Mouse (Mus musculus) lung, embryonic 14.5 days (tissue): ENCODE measurements around the gene Itgb5. TPM values are rescaled to one million over a fixed set of nuclear protein-coding genes. Genes with fewer than 3 reads are reported as not detected.
A peak's percentile ranks its signal among the peaks of the same experiment; 100 is the strongest.

Experiments
- ATAC-seq: fragments of 200-750 bp; cut with Nextera tagmentation; 2 replicates; pipeline ENCODE4 v1.8.0; 2017; ENCODE audit warnings: mild to moderate bottlenecking, moderate TSS enrichment, moderate library complexity; ENCODE audit not compliant: insufficient read depth
- DNase-seq: peaks from one replicate; pipeline ENCODE4 v3.0.0-alpha.2; 2015
- H3K27ac ChIP-seq: fragments of 300-500 bp; sonication (generic); 2 replicates; pipeline ENCODE4 v1.5.1; 2014; ENCODE audit warnings: low read depth, mild to moderate bottlenecking, moderate library complexity
- H3K27me3 ChIP-seq: fragments of 300-500 bp; sonication (generic); 2 replicates; pipeline ENCODE4 v1.6.1; 2014; ENCODE audit warnings: low read length, control low read depth; ENCODE audit not compliant: insufficient read depth
- H3K36me3 ChIP-seq: fragments of 300-500 bp; sonication (generic); 2 replicates; pipeline ENCODE4 v1.6.1; 2014; ENCODE audit warnings: control low read depth; ENCODE audit not compliant: insufficient read depth
- H3K4me1 ChIP-seq: fragments of 300-500 bp; sonication (generic); 2 replicates; pipeline ENCODE4 v1.6.1; 2014; ENCODE audit warnings: antibody characterized with exemption, control low read depth; ENCODE audit not compliant: insufficient read depth
- H3K4me2 ChIP-seq: fragments of 300-500 bp; sonication (generic); 2 replicates; pipeline ENCODE4 v1.6.1; 2014; ENCODE audit warnings: mild to moderate bottlenecking
- H3K4me3 ChIP-seq: fragments of 300-500 bp; sonication (generic); 2 replicates; pipeline ENCODE4 v1.5.1; 2014; ENCODE audit warnings: low read depth, low read length
- H3K9ac ChIP-seq: fragments of 300-500 bp; sonication (generic); 2 replicates; pipeline ENCODE4 v1.6.1; 2014
- H3K9me3 ChIP-seq: fragments of 300-500 bp; sonication (generic); 2 replicates; pipeline ENCODE4 v1.6.1; 2016; ENCODE audit warnings: low read depth, low read length, control low read depth
- CTCF ChIP-seq: IDR thresholded peaks from 2 replicates; pipeline ENCODE4 v1.5.1; 2016; ENCODE audit warnings: antibody characterized with exemption, low read depth
- WGBS: fragments of 180-500 bp; shearing (Covaris S2); extraction: QIAGEN DNeasy Blood & Tissue Kit; methylation state at CpG from one replicate; pipeline ENCODE4 v1.1.7; 2014; 5-methylcytosine and 5-hydroxymethylcytosine counted together
- polyA plus RNA-seq: library from polyadenylated mRNA; unstranded; fragments of >200 nt; fragmentation: Nextera tagmentation; extraction: Ambion mirVana; gene quantifications from 2 replicates; pipeline ENCODE4 v1.2.1, GENCODE M21; 2014

Gene Itgb5
- polyA plus RNA-seq, 1 experiment from 2014 or later = 64.5 TPM

DNA sequence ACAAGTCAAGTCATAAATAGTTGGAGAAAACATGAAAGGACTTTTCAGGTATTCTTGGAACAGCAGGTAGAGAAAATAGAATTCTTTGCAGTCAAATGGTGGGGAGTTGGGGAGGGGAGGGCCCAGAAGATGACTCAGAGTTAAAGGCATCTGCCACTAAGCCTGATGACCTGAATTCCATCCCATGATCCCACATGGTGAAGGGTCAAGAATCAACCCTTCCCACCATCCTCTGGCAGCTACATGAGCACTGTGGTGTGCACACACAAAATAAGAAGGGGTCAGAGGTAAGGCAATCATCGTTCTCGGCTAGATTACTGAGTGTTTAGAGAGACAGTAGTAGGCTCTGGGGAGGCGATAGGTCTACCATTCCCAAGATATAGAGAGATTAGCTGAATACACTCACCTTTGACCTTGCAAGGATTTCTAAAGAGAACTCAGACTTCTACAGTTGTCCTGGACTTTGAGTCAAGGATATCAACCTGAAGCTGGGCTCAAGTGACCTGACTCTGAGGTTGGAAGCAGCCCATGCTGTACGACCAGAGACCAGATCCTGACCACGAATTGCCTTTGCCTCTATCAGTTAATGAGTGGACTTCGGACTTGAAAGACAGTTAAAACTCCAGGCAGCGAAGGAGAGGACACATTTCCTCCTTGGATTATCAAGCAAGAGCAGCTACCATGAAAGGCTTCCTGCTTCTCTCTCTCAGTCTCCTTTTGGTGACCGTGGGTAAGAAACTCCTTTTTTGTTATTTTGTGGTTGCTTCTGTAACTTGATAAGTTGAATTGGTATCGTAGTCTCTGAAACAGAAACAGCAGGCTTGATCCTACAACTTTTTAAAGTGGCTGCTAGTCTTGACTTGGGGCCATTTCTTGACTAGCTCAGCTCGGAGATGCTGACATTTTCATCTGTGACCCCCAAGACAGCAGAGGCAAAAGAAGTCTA, 35.3 kb upstream of the Itgb5 start, which contains the start of gene Muc13:
Muc13 (plus strand) TSS at position 192 of the 946 bp plus-strand sequence.
- Histone ChIP-seq H3K9ac (no peak within 1 kb of the TSS), H3K27me3 (no peaks in the 10 kb centered on the region)
- TF ChIP-seq CTCF = no peak

DNA sequence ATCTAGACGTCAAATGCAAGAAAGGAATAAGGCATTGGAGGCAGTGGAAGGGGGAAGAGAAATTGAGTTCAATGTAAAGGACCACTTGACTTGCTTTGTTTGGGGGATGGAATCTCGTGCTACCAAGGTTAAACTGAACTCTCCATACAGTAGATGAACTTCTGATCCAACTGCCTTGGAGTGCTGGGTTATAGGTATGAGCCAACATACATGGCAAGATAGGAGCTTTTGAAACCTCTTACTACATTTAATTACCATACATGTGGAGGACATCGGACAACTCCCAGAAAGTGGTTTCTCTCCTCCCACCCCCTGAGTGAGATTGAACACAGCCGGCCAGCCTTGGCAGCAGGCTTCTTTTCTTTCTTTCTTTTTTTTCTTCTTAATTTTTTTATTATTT, 34.4 kb upstream of the Itgb5 start:
- Histone ChIP-seq H3K4me3 (no peak overlapping the region), H3K27ac (no peak overlapping the region), H3K4me2 (no peak overlapping the region), H3K36me3 (no peaks in the 10 kb centered on the region), H3K4me1 (no peaks in the 10 kb centered on the region), H3K9ac (no peak overlapping the region), H3K9me3 (no peaks in the 10 kb centered on the region), H3K27me3 (no peaks in the 10 kb centered on the region)
- no peak for DNase-seq
- ATAC-seq = no peak
- WGBS = 63% methylated on average over 4 of the region's 4 CpGs
- TF ChIP-seq CTCF = no peak

More for the DNA sequence above, 35.3 kb upstream of the Itgb5 start, which contains the start of gene Muc13:
- DNase-seq = no peak
- Histone ChIP-seq H3K4me3 (no peak within 1 kb of the TSS), H3K9me3 (no peaks in the 10 kb centered on the region), H3K27ac (no peak within 1 kb of the TSS), H3K4me2 (no peak within 1 kb of the TSS), H3K4me1 (no peaks in the 10 kb centered on the region), H3K36me3 (no peaks in the 10 kb centered on the region)
- ATAC-seq = no peak
- WGBS = 83% methylated on average over 10 of the region's 10 CpGs

DNA sequence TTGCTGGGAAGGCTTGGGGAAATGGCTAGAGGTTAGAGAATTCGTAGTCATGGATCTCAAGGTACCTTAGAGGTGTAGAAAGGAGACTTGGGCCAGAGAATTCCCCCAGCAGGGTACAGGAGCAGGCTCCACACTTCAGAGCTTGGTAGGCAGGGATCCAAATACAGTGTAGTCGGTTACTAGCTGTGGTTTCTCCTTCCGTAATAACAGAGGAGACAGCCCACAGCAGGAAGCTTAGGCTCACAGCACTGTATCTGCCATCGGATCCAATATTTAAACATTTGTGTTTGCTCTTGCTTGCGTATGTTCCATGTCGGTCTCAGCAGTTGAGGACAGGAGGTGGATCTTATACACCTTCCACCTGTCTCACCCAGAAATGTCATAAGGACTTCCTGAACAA, 33.6 kb upstream of the Itgb5 start:
- Histone ChIP-seq H3K9ac (no peak overlapping the region), H3K9me3 (no peaks in the 10 kb centered on the region), H3K4me3 (no peak overlapping the region), H3K27me3 (no peaks in the 10 kb centered on the region), H3K27ac (no peak overlapping the region), H3K4me2 (no peak overlapping the region), H3K4me1 (no peaks in the 10 kb centered on the region), H3K36me3 (no peaks in the 10 kb centered on the region)
- no peak for TF ChIP-seq CTCF
- no peak for ATAC-seq
- 60% methylated on average over 6 of the region's 6 CpGs for WGBS
- DNase-seq = no peak

DNA sequence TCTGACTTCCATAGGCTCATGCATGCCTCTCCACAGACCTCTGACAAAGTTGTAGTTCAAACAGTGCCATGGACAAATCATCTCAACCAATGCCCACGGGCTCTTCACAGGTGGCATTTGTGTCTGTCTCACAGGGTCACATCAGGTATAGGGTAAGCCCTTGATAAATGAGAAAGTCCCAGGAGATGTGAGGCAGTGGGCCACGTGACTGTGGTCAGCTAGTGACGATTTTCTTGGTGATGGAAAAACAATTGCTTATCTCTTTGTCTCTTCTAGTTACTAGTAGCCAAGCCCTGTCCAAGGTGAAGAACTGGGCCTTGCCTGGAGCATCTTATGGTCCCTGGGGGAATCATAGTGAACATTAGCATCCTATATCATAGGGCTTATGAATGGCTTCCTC, 32.7 kb upstream of the Itgb5 start:
- DNase-seq (no peak), ATAC-seq (no peak)
- 73% methylated on average over 3 of the region's 3 CpGs for WGBS
- Histone ChIP-seq H3K4me3 (no peak overlapping the region), H3K4me1 (no peaks in the 10 kb centered on the region), H3K36me3 (no peaks in the 10 kb centered on the region), H3K9me3 (no peaks in the 10 kb centered on the region), H3K4me2 (no peak overlapping the region), H3K27ac (no peak overlapping the region), H3K9ac (no peak overlapping the region), H3K27me3 (no peaks in the 10 kb centered on the region)
- no peak for TF ChIP-seq CTCF

DNA sequence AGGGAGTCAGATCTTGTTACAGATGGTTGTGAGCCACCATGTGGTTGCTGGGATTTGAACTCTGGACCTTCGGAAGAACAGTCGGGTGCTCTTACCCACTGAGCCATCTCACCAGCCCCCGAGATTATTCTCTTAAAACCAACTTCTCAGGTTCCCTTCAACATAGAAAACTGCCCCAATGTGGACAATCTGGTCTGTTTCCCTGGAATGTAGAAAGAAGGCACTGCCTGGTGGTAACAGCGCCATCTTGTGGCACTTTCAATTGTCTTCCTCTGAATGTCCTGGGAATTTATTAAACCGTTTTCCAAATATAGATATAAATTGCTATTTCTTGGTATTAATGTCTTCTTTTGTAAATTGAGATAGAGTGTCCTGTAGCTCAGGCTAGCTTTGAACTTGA, 31.6 kb upstream of the Itgb5 start:
- no peak overlapping the region for H3K9ac ChIP-seq
- no peak overlapping the region for H3K27ac ChIP-seq
- DNase-seq (peak; percentile 85), ATAC-seq (no peak)
- peak; percentile 72 for TF ChIP-seq CTCF
- WGBS = 51% methylated on average over 5 of the region's 5 CpGs
- H3K36me3 ChIP-seq = no peaks in the 10 kb centered on the region
- no peak overlapping the region for H3K4me3 ChIP-seq
- no peak overlapping the region for H3K4me2 ChIP-seq
- no peaks in the 10 kb centered on the region for H3K27me3 ChIP-seq
- H3K9me3 ChIP-seq = no peaks in the 10 kb centered on the region
- H3K4me1 ChIP-seq = no peaks in the 10 kb centered on the region

DNA sequence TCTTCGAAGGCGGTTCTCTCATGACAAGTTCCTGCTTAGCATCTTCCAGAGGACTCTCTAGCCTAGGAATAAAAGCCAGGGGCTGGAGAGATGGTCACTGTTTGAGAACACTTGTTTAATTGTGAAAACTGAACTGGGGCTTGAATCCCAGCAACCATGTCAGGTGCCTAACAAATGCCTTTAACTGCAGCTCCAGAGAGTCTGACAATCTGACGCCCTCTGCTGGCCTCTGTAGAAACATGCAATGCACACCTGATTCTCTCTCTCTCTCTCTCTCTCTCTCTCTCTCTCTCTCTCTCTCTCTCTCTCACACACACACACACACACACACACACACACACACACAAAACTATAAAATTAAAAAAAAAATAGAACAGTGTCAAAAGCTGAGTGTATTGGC, 19.5 kb upstream of the Itgb5 start:
- H3K36me3 ChIP-seq = no peaks in the 10 kb centered on the region
- H3K4me3 ChIP-seq = no peak overlapping the region
- H3K27me3 ChIP-seq = no peaks in the 10 kb centered on the region
- no peak overlapping the region for H3K4me2 ChIP-seq
- ATAC-seq (no peak), DNase-seq (no peak)
- H3K4me1 ChIP-seq = no peaks in the 10 kb centered on the region
- no peak overlapping the region for H3K27ac ChIP-seq
- WGBS = 76% methylated on average over 3 of the region's 3 CpGs
- peak; percentile 23; the same call in 1 of the 2 replicates for TF ChIP-seq CTCF
- H3K9me3 ChIP-seq = no peaks in the 10 kb centered on the region
- H3K9ac ChIP-seq = no peak overlapping the region

DNA sequence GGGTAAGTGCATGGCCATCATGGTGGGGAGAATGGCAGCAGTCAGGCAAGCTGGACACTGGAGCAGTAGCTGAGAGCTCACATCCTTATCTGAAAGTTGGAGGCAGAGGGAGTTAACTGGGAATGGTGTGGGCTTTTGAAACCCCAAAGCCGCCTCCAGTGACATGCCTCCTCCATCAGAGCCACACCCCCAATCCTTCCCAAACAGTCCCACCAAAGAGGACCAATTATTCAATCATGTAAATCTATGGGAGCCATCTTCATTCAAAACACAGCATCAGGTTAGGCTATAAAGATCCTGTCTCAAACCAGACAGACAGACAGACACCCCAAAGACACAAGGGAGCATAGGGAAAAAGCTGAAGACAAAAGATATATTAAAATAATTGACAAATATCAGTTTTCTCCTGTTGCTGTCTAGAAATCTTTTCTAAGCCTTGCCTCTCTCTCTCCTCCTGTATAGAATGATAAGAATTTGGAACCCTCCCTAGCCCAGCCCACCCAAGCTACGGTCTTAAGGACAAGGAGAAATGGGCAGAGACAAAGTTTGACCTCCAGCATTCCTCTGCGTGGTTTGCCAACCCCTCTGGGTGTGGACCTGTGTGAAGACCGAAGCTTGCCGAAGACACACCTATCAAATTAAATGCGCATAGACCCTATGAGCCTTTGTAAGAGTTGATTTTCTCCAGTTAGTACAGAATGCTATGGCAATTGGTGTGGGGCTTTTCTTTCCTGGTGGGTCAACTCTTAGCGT, 10.9 kb upstream of the Itgb5 start:
- Histone ChIP-seq H3K4me2 (no peak overlapping the region), H3K4me1 (no peaks in the 10 kb centered on the region), H3K9ac (no peak overlapping the region), H3K36me3 (no peaks in the 10 kb centered on the region), H3K4me3 (no peak overlapping the region), H3K9me3 (no peaks in the 10 kb centered on the region), H3K27me3 (0 out of 2 replicates have a peak, but pooled peaks cover 3% of the 10 kb centered on the region), H3K27ac (no peak overlapping the region)
- no peak for TF ChIP-seq CTCF
- no peak for DNase-seq
- WGBS = 78% methylated on average over 7 of the region's 7 CpGs
- no peak for ATAC-seq
